Mouse (Mus musculus) ES-E14 (cell line): Measurements from ENCODE around the gene Amz2. TPM values are rescaled to one million over a fixed set of nuclear protein-coding genes. Genes with fewer than 3 reads are reported as not detected.

Source experiments
- DNase-seq: peaks from one replicate; pipeline ENCODE4 v3.0.0-alpha.2; 2013; ENCODE audit warnings: low read depth, low spot score
- H3K27ac ChIP-seq: 2 replicates; pipeline ENCODE4 v1.5.1; 2012; ENCODE audit warnings: low read depth, mild to moderate bottlenecking, low read length, moderate library complexity, mixed read lengths; ENCODE audit not compliant: poor library complexity, insufficient read depth, severe bottlenecking
- H3K36me3 ChIP-seq: 2 replicates; pipeline ENCODE4 v1.6.1; 2012; ENCODE audit warnings: mild to moderate bottlenecking, low read length, moderate library complexity, mixed read lengths; ENCODE audit not compliant: control insufficient read depth, poor library complexity, insufficient read depth, severe bottlenecking
- H3K4me1 ChIP-seq, 2 experiments: fragments of 150-350 bp in 1 of 2; sonication (generic) in 1 of 2; 2 replicates each; pipeline ENCODE4 v1.6.1; 2012; ENCODE audit warnings: low read length in 2 of 2, mild to moderate bottlenecking in 1 of 2, mixed read lengths in 1 of 2; ENCODE audit not compliant: control insufficient read depth in 2 of 2, insufficient read depth in 2 of 2, poor library complexity in 1 of 2
- H3K4me3 ChIP-seq, 2 experiments: fragments of 150-350 bp in 1 of 2; sonication (generic) in 1 of 2; 2 replicates each; pipeline ENCODE4 v1.5.1; 2012; ENCODE audit warnings: low read length in 2 of 2, low read depth in 1 of 2, mild to moderate bottlenecking in 1 of 2, mixed read lengths in 1 of 2; ENCODE audit not compliant: insufficient read depth in 1 of 2, poor library complexity in 1 of 2, severe bottlenecking in 1 of 2
- H3K9ac ChIP-seq: 2 replicates; pipeline ENCODE4 v1.6.1; 2012; ENCODE audit warnings: low read depth, mild to moderate bottlenecking, low read length, mixed read lengths; ENCODE audit not compliant: poor library complexity, insufficient read depth, severe bottlenecking
- H3K9me3 ChIP-seq: fragments of 150-350 bp; sonication (generic); 2 replicates; pipeline ENCODE4 v1.6.1; 2012; ENCODE audit warnings: low read depth, mild to moderate bottlenecking, low read length; ENCODE audit not compliant: control insufficient read depth, insufficient read depth
- CHD2 ChIP-seq: IDR thresholded peaks from 2 replicates; pipeline ENCODE4 v1.6.1; 2014; ENCODE audit warnings: mild to moderate bottlenecking, low read depth, low read length, inconsistent platforms
- HCFC1 ChIP-seq: IDR thresholded peaks from 2 replicates; pipeline ENCODE4 v1.6.1; 2012; ENCODE audit warnings: low read length, inconsistent platforms, borderline replicate concordance; ENCODE audit not compliant: insufficient read depth
- MAFK ChIP-seq: IDR thresholded peaks from 2 replicates; pipeline ENCODE4 v1.6.1; 2014; ENCODE audit warnings: mild to moderate bottlenecking, low read depth, low read length, inconsistent platforms; ENCODE audit not compliant: insufficient read depth
- ZC3H11A ChIP-seq: IDR thresholded peaks from 2 replicates; pipeline ENCODE4 v1.6.1; 2012; ENCODE audit warnings: low read depth, mild to moderate bottlenecking, inconsistent platforms, low read length, borderline replicate concordance
- ZNF384 ChIP-seq: IDR thresholded peaks from 2 replicates; pipeline ENCODE4 v1.6.1; 2012; ENCODE audit warnings: low read depth, low read length, inconsistent platforms
- in situ Hi-C, 2 experiments: fragments of 600-800 bp; cut with MboI; formaldehyde crosslinking; loops; one replicate each; pipeline ENCODE4 v1.15.1; 2025; ENCODE audit warnings: low sequenced_read_pairs in 2 of 2, inconsistent platforms in 1 of 2; ENCODE audit not compliant: unreplicated experiment in 2 of 2
- total RNA-seq: library from RNA; depleted of rRNA; stranded (reverse); fragments of 300-350 nt; gene quantifications from 2 replicates; pipeline ENCODE4 v1.2.3, GENCODE M21; 2012

Gene Amz2
- total RNA-seq, 1 experiment = 20.1 TPM

DNA sequence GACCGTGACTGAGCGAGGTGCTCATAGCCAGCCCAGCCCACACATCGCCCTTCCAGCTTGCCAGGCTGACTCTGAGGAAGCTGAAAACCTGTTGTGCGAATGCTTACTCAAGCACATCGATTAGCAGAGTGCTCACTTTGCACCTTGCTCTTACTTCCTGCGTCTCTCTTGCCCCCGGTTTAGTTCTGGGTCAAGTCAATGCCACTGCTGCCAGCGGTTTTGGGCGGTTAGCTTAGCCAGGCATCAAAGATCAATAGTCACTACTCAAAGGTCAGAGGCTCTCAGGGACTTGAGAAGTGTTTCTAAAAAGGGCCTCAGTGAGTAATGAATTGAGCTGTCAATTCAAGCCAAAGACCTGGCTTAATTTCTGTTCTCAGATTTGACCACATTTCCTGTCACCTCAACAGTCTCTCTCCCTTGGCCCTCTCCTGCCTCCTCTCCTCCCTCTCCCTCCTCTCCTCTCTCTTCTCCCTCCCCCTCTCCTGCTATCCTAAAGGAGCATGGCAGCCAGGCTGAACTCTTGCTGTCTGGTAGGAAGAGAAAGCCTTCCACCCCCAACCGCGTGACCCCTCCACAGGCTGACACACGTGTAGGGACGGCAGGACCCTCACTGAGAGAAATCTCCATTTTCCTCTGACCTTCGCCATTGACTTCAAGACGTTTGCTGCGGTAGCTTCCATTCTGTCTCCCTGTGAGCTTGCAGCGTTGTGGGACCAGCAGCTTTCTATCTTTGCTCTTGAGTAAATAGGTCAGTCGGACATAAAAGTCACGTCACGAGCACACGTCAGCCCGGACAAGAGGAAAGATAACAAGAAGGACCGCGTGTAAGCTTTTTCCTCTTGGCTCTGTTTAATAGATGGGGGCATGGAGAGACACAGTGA lies 69.4 kb downstream of the Amz2 start:
- in situ Hi-C loops = no loop called here
- no peaks in the 10 kb centered on the region for H3K9me3 ChIP-seq
- no peaks in the 10 kb centered on the region for H3K4me1 ChIP-seq
- no peak for TF ChIP-seq ZNF384
- TF ChIP-seq MAFK = no peak
- TF ChIP-seq HCFC1 = no peak
- no peak for TF ChIP-seq CHD2
- no peak for TF ChIP-seq ZC3H11A
- no peak overlapping the region for H3K27ac ChIP-seq
- H3K4me3 ChIP-seq = no peak overlapping the region
- DNase-seq = no peak
- no peaks in the 10 kb centered on the region for H3K36me3 ChIP-seq
- no peak overlapping the region for H3K9ac ChIP-seq

DNA sequence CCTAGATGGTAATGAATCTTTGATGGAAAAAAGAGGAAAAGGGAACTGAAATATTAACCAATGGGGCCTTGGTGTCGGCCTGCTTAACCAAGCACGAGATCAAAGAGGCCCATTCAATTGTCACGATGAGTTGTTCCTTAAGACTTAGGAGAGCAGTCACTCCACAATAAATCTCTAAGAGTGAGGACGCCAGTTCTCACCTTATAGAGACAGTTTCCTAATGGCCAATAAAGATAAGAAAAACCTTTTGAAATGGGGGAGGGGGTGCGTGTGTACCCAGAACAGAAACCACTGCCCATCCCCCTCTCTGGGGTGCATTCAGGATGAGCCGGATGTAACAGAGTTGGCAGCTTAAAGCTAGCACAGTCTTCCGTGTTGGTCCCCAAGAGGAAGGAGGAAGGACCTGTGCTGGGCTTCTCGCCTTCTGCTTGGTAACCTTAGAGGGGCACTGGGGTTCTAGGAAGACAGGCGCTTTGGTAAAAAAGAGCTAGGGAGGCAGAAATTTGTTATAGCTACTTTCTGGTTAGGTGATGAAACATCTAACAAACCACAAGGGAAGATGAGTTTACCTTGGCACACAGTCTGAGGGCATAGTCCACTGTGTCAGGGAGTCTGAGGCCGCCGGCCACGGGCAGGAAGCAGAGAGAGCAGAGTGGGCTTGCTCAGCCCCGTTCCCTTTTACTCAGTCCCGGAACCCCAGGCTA lies 70.2 kb downstream of the Amz2 start:
- no peaks in the 10 kb centered on the region for H3K36me3 ChIP-seq
- in situ Hi-C loops = no loop called here
- H3K27ac ChIP-seq = no peak overlapping the region
- no peaks in the 10 kb centered on the region for H3K4me1 ChIP-seq
- TF ChIP-seq ZC3H11A (no peak), ZNF384 (no peak), MAFK (no peak), CHD2 (no peak), HCFC1 (no peak)
- no peak overlapping the region for H3K9ac ChIP-seq
- DNase-seq = no peak
- no peaks in the 10 kb centered on the region for H3K9me3 ChIP-seq
- no peak overlapping the region for H3K4me3 ChIP-seq

DNA sequence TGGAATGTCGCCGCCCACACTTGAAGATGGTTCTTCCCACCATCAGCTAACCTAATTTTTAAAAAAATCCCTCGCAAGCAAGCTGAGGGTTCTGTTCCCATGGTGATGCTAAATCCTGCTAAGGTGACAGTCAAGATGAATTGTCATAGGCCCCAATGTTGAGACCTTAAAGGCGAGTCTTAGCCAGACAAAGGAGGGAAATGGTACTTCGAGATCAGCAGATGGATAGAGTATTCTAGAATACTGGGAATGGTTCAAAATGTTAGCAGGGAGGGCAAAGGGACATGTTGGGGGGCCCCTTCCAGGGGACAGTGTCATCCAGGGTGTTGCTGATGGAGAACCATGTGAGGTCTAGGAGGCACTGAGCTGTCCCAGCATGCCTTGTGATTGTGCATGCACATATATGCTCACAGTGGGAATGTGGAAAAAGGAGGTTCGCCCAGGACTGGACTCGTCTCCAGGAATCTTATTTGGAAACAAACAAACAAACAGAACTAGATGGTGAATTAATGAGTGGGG lies 70.8 kb downstream of the Amz2 start:
- in situ Hi-C loops = no loop called here
- H3K4me1 ChIP-seq = no peaks in the 10 kb centered on the region
- DNase-seq = no peak

DNA sequence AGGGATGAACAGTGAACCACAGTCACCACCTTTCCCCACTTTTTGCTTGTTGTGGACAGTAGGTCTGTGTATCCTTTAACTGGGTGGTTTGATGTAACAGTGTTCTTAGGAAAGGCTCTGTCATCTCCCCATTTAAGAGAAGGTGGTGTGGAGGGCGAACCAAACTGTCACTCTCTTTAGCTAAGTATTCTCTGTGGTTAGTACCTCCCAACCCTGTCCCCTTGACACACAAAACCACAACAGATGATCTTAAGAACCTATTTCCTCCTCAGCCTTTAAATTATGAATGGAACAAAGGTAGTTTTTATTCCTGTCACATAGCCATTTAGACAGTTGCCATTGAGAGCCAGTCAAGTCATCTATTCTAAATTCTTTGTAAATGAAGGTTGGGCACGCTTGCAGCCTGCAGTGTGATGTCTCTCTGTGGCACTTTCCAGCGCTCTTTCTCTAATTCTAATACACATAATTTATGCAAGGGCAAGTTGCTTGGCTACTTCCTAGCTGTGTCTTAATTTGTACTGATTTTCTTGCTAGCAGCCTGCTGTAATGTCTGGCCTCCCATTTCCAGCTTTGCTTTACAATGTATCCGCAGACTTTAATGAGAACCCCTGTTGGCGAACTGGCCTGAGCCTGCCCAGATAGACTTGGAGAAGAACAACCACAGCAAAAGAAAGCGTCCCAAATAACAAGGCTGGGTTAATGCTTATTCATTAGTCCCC lies 71.4 kb downstream of the Amz2 start:
- no peak overlapping the region for H3K9ac ChIP-seq
- no peak for TF ChIP-seq ZNF384
- no peak for TF ChIP-seq CHD2
- no peak for TF ChIP-seq HCFC1
- DNase-seq = no peak
- H3K9me3 ChIP-seq = no peaks in the 10 kb centered on the region
- H3K4me1 ChIP-seq = no peaks in the 10 kb centered on the region
- in situ Hi-C loops = no loop called here
- no peak overlapping the region for H3K4me3 ChIP-seq
- H3K27ac ChIP-seq = no peak overlapping the region
- H3K36me3 ChIP-seq = no peaks in the 10 kb centered on the region

More for the DNA sequence above, 70.8 kb downstream of the Amz2 start:
- Histone ChIP-seq H3K9ac (no peak overlapping the region), H3K36me3 (no peaks in the 10 kb centered on the region), H3K27ac (no peak overlapping the region), H3K9me3 (no peaks in the 10 kb centered on the region), H3K4me3 (no peak overlapping the region)
- TF ChIP-seq HCFC1 (no peak), CHD2 (no peak), ZNF384 (no peak), ZC3H11A (no peak), MAFK (no peak)
